Mouse (Mus musculus) embryonic fibroblast, embryonic 13.5 days (primary cell): ENCODE measurements around the gene Kcnq1.

ENCODE experiments used
- CTCF ChIP-seq: IDR thresholded peaks from 2 replicates; pipeline ENCODE4 v1.5.1; 2011; ENCODE audit warnings: mild to moderate bottlenecking, control low read depth, low read length, moderate library complexity, borderline replicate concordance; ENCODE audit not compliant: insufficient read depth
- POLR2A ChIP-seq: IDR thresholded peaks from 2 replicates; pipeline ENCODE4 v1.6.1; 2011; ENCODE audit warnings: low read depth, mild to moderate bottlenecking, control low read depth, low read length, moderate library complexity

GRCm38 (mm10) chr7:143473347-143474101, 367.4 kb downstream of the Kcnq1 start, which contains the start of gene Slc22a18:
- TF ChIP-seq POLR2A (no peak), CTCF (no peak)
